Mouse (Mus musculus): ENCODE results near the gene Bad.

DNA sequence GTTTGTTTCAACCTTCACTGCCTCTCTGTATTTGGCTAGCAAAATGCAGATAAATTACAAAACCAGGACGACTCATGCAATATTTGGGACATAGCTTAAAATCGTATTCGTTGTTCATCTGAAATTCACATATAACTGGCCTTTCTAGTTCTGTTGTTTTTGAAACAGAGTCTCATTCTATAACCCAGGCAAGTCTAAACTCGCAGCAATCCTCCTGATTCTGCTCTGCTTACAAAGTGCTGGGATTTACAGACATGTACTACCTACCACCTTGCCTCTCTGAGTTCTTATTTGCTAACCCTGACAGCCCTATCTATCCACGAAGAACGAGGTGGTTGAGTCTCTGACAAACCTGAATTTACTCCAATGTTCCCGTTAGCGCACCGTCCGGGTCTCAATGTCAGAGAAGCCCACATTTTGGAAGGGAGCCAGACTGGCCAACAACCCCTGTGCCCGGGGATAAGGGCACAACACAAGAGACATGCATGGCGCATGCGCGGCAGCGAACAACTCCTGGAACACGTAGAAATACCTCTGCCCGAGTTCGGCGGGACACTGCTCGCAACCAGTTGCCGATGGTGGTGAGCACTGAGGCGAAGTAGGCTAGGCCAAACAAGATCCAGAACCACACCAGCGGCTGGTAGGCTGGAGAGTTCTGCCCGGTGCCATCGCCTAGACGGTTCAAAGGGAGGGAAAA is 15.0 kb upstream of the Bad start:
- no peak for TF ChIP-seq POLR2A (IDR thresholded peaks at IDR 0.05; ENCODE audit: borderline replicate concordance, extremely low read depth, low read depth, low read length)
- no peak for TF ChIP-seq CTCF (IDR thresholded peaks at IDR 0.05; ENCODE audit: insufficient read depth, low read length)
